Mouse (Mus musculus): Measurements from ENCODE around the gene Abca8b. TPM values are rescaled to one million over a fixed set of nuclear protein-coding genes. Genes with fewer than 3 reads are reported as not detected.

Abca8b gene
- not detected for total RNA-seq (2023)

DNA sequence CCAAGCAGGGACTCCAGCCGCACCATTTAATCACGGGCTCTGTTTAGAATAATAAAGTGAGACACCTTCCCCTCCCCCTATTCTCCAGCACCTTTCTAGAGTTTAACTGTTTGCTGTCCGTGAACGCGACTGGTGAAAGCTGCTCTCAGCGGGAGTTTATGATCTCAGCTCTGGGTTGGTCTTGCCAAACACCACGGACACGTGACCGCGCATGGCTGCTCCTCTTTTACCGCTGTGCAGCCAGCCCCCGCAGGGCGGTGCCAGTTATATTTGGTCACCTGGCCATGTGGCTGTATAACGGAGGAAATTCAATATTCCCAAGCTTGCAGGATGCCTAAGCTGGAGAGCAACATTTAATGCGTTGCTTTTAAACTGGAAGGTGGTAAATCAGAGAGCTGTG is at the start of gene Abca8b:
Abca8b (minus strand) TSS at position 222 of the 400 bp plus-strand sequence.

Other genes starting within 250 kb of the Abca8b start
- not detected for gene 1700012B07Rik, start 167.8 kb downstream of the Abca8b start, total RNA-seq (2023)
- not detected for gene Abca8a, start 100.1 kb upstream of the Abca8b start, total RNA-seq (2023)
- gene Abca9, start 172.4 kb upstream of the Abca8b start, total RNA-seq (2023), result 0.44 TPM